ENCODE assay signal across 8 mouse cellular contexts in the genomic region with DNA sequence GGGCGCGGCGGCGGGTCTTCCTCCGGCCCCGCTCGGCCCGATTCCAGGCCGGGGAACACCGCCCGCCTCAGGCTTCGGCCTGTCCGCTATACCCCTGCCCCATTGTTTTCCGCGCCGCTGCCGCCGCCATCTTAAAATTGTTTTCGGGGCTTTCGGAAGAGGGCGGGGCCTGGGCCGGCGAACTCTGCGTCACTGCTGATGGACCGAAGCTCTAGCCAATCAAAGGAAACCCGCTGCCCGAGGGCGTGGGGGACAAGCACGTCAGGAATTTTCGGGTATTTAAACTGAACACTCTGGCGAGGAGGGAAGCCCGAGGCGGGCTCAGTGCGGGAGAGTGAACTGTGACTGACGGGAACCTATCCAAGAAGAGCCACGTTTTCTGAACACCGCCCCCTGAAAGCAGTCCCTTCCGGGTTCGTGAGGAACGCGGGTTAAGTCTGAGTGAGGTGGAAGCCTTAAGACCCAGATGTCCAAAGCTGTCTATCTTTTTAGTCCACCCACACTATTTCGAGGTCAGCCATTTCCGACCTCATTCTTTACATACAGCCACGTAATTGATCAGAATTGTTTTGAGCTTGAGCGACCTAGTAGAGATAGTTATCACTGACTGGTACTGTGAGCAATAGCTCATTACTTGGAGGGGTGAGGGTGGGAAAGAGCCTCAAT. TPM values are rescaled to one million over a fixed set of nuclear protein-coding genes. Genes with fewer than 3 reads are reported as not detected.
DNase-seq lines count a peak whose midpoint lies in the region; ATAC-seq and TF ChIP-seq lines count a peak whose summit lies in the region.

A gene (minus strand): TSS at position 122 of the 666 bp plus-strand sequence.

- peak within 1 kb of the TSS; percentile 99 for H3K9ac ChIP-seq in kidney, embryonic 14.5 days (ENCODE audit: low read depth, low read length)
- H3K9ac ChIP-seq in limb, embryonic 15.5 days = peak within 1 kb of the TSS; percentile 99

- peak; percentile 97 for ATAC-seq in kidney, embryonic 14.5 days (ENCODE audit: low FRiP score, low TSS enrichment)
- peak; percentile 99 for ATAC-seq in limb, embryonic 15.5 days (ENCODE audit: insufficient number of reproducible peaks, low FRiP score, low TSS enrichment, low read depth)

- peak; percentile 85; the same call in 1 of the 2 replicates for TF ChIP-seq POLR2A in bone marrow macrophage, adult 2 months (IDR thresholded peaks at IDR 0.05; ENCODE audit: borderline replicate concordance, low read depth, low read length)
- peak; percentile 81 for TF ChIP-seq POLR2A in embryonic fibroblast, embryonic 13.5 days (IDR thresholded peaks at IDR 0.05; ENCODE audit: low read depth, low read length)

- H3K4me2 ChIP-seq in kidney, embryonic 14.5 days (replicated peaks; ENCODE audit: low read depth, low read length) = peak within 1 kb of the TSS; percentile 72
- H3K4me2 ChIP-seq in limb, embryonic 15.5 days = peak within 1 kb of the TSS; percentile 77

- WGBS in kidney, embryonic 14.5 days = under 1% methylated on average over 41 of the region's 45 CpGs
- under 1% methylated on average over 44 of the region's 45 CpGs for WGBS in limb, embryonic 15.5 days

- H3K9me3 ChIP-seq in kidney, embryonic 14.5 days (ENCODE audit: control insufficient read depth, low read length) = no peaks in the 10 kb centered on the region
- H3K9me3 ChIP-seq in limb, embryonic 15.5 days = no peaks in the 10 kb centered on the region

- no peaks in the 10 kb centered on the region for H3K27me3 ChIP-seq in kidney, embryonic 14.5 days (ENCODE audit: control insufficient read depth, insufficient read depth, low read length)
- no peaks in the 10 kb centered on the region for H3K27me3 ChIP-seq in limb, embryonic 15.5 days

- H3K4me3 ChIP-seq in bone marrow macrophage, adult 2 months (ENCODE audit: insufficient read depth, low read length) = peak within 1 kb of the TSS; percentile 80
- peak within 1 kb of the TSS; percentile 80 for H3K4me3 ChIP-seq in embryonic fibroblast, embryonic 13.5 days (ENCODE audit: insufficient read depth, low read length)
- peak within 1 kb of the TSS; percentile 96 for H3K4me3 ChIP-seq in kidney, embryonic 14.5 days (ENCODE audit: low read length)
- H3K4me3 ChIP-seq in limb, embryonic 15.5 days = peak within 1 kb of the TSS; percentile 99

- peaks cover 15% of the 10 kb centered on the region for H3K4me1 ChIP-seq in bone marrow macrophage, adult 2 months (ENCODE audit: control insufficient read depth, insufficient read depth, low read length)
- H3K4me1 ChIP-seq in embryonic fibroblast, embryonic 13.5 days (ENCODE audit: control insufficient read depth, insufficient read depth, low read length) = peaks cover 4% of the 10 kb centered on the region
- H3K4me1 ChIP-seq in kidney, embryonic 14.5 days (ENCODE audit: control insufficient read depth, insufficient read depth, low read length) = peaks cover 10% of the 10 kb centered on the region
- H3K4me1 ChIP-seq in limb, embryonic 15.5 days = peaks cover 13% of the 10 kb centered on the region; the same call in 1 of the 2 replicates

- peak within 1 kb of the TSS; percentile 70 for H3K27ac ChIP-seq in bone marrow macrophage, adult 2 months (ENCODE audit: insufficient read depth, low read depth, low read length)
- peak within 1 kb of the TSS; percentile 82 for H3K27ac ChIP-seq in embryonic fibroblast, embryonic 13.5 days (ENCODE audit: insufficient read depth, low read length)
- H3K27ac ChIP-seq in kidney, embryonic 14.5 days (ENCODE audit: low read depth, low read length) = peak within 1 kb of the TSS; percentile 98
- H3K27ac ChIP-seq in limb, embryonic 15.5 days = peak within 1 kb of the TSS; percentile 98

- TF ChIP-seq CTCF in bone marrow macrophage, adult 2 months (IDR thresholded peaks at IDR 0.05; ENCODE audit: low read depth, low read length) = no peak
- no peak for TF ChIP-seq CTCF in embryonic fibroblast, embryonic 13.5 days (IDR thresholded peaks at IDR 0.05; ENCODE audit: borderline replicate concordance, insufficient read depth, low read length)

- H3K36me3 ChIP-seq in kidney, embryonic 14.5 days (ENCODE audit: control insufficient read depth, insufficient read depth, low read length) = peaks cover 35% of the 10 kb centered on the region
- H3K36me3 ChIP-seq in limb, embryonic 15.5 days = peaks cover 34% of the 10 kb centered on the region

- peak; percentile 98 for DNase-seq in A20 (ENCODE audit: low read depth, low spot score)
- DNase-seq in heart, adult 9 months (ENCODE audit: low spot score in 2 of 2) = peak; percentile 98 to 99
- DNase-seq in monocyte, adult 2 months (ENCODE audit: low read depth in 1 of 2, low spot score in 2 of 2) = peak; percentile 96 to 97
- DNase-seq in spleen, postnatal 36 days (ENCODE audit: low spot score in 2 of 2) = peak; percentile 96 to 97

RNA-seq across cellular contexts. Expression of the gene that starts here (rescaled TPM):
- 13.9 and 16.3 TPM in 2 replicates for polyA plus RNA-seq in bone marrow macrophage, adult 2 months (2012; ENCODE audit: insufficient read depth, insufficient read length, missing spikeins)
- 28.9 and 37.3 TPM in 2 replicates for polyA plus RNA-seq in embryonic fibroblast, embryonic 13.5 days (2011; ENCODE audit: insufficient read length, low read depth, missing spikeins)
- polyA plus RNA-seq in kidney, embryonic 14.5 days (2014; fragmentation: Nextera tagmentation; extraction: Ambion mirVana) = 10.5 and 10.7 TPM in 2 replicates
- 5.4 and 6.1 TPM in 2 replicates for polyA plus RNA-seq in limb, embryonic 15.5 days (2015; fragmentation: Nextera tagmentation; extraction: Ambion mirVana)

Comparison
In these comparisons a context has a peak if more than half of its experiments do, and no peak if none do; other contexts are left out.
1. Peak in every context shown above with its lines: DNase-seq, ATAC-seq, H3K4me3 ChIP-seq and H3K27ac ChIP-seq.